Mouse (Mus musculus) naive thymus-derived CD4-positive, alpha-beta T cell, adult 2 months (primary cell): ENCODE measurements at regions not wholly inside any gene's neighbourhood (a gene's known extent, or its start where the extent isn't known, plus 50 kb on each side); places are given as distances from the start of the nearest gene placed in this dataset.
"Not testable (repeated sequence)": the region's sequence is repeated elsewhere in the genome, so short reads cannot be mapped to it uniquely, and the experiment has no call there.

Source experiments
- DNase-seq: peaks from one replicate; pipeline ENCODE4 v3.0.0-alpha.2; 2011; ENCODE audit warnings: low read depth

GRCm38 (mm10) chr1:88752332-88752731, 50.3 kb upstream of the Arl4c start:
- no peak for DNase-seq

- DNase-seq = no peak
These were observed 54.6 kb upstream of the Arl4c start for GRCm38 (mm10) chr1:88756658-88757057.

- DNase-seq = no peak
These were observed 55.1 kb upstream of the Arl4c start for GRCm38 (mm10) chr1:88757162-88757561.

GRCm38 (mm10) chr1:88757746-88758145, 55.7 kb upstream of the Arl4c start:
- DNase-seq = no peak

- no peak for DNase-seq
These were observed 58.6 kb upstream of the Arl4c start for GRCm38 (mm10) chr1:88760643-88761042.

- DNase-seq = no peak
These were observed 59.1 kb upstream of the Arl4c start for GRCm38 (mm10) chr1:88761121-88761520.

GRCm38 (mm10) chr1:88763725-88764364, 61.8 kb upstream of the Arl4c start:
- DNase-seq = no peak

- DNase-seq = no peak
These were observed 62.5 kb upstream of the Arl4c start for GRCm38 (mm10) chr1:88764478-88764877.

GRCm38 (mm10) chr1:88777009-88777408, 75.0 kb upstream of the Arl4c start:
- DNase-seq = peak; percentile 3

GRCm38 (mm10) chr1:88780262-88780661, 78.2 kb upstream of the Arl4c start:
- DNase-seq = no peak

- DNase-seq = no peak
These were observed 81.1 kb upstream of the Arl4c start for GRCm38 (mm10) chr1:88783083-88783482.

GRCm38 (mm10) chr1:88784866-88785620, 83.0 kb upstream of the Arl4c start:
- DNase-seq = no peak

GRCm38 (mm10) chr1:88786066-88786465, 84.0 kb upstream of the Arl4c start:
- DNase-seq = no peak

GRCm38 (mm10) chr1:88790674-88791073, 88.7 kb upstream of the Arl4c start:
- DNase-seq = no peak

GRCm38 (mm10) chr1:88794926-88795325, 92.9 kb upstream of the Arl4c start:
- DNase-seq = no peak

- DNase-seq = no peak
These were observed 96.5 kb upstream of the Arl4c start for GRCm38 (mm10) chr1:88798473-88798872.

- no peak for DNase-seq
These were observed 96.9 kb upstream of the Arl4c start for GRCm38 (mm10) chr1:88798874-88799273.

- no peak for DNase-seq
These were observed 97.3 kb upstream of the Arl4c start for GRCm38 (mm10) chr1:88799343-88799742.

GRCm38 (mm10) chr1:88799789-88800188, 97.8 kb upstream of the Arl4c start:
- DNase-seq = no peak

GRCm38 (mm10) chr1:88800411-88800810, 98.4 kb upstream of the Arl4c start:
- no peak for DNase-seq

GRCm38 (mm10) chr1:88801151-88801550, 99.1 kb upstream of the Arl4c start:
- not testable (repeated sequence) for DNase-seq

- DNase-seq = no peak
These were observed 104.9 kb upstream of the Arl4c start for GRCm38 (mm10) chr1:88806960-88807359.

GRCm38 (mm10) chr1:88807901-88808300, 105.9 kb upstream of the Arl4c start:
- no peak for DNase-seq

GRCm38 (mm10) chr1:88808508-88808907, 106.5 kb upstream of the Arl4c start:
- no peak for DNase-seq
